Mouse (Mus musculus): ENCODE measurements around the gene Hmcn2.

Hmcn2 gene

GRCm38 (mm10) chr2:31348373-31348772, 34.2 kb downstream of the Hmcn2 start:
- ChIA-PET CTCF (interaction anchor here in 1 of 4 experiments (0.7 kb wide), 1 partner anchor 59 kb away, joined by 4 read pairs; no protein-coding TSS in a partner anchor), POLR2A (interaction anchor here in 1 of 4 experiments (0.6 to 1.2 kb wide), 2 partner anchors 66 to 230 kb away, joined by 3 read pairs; no protein-coding TSS in a partner anchor)

DNA sequence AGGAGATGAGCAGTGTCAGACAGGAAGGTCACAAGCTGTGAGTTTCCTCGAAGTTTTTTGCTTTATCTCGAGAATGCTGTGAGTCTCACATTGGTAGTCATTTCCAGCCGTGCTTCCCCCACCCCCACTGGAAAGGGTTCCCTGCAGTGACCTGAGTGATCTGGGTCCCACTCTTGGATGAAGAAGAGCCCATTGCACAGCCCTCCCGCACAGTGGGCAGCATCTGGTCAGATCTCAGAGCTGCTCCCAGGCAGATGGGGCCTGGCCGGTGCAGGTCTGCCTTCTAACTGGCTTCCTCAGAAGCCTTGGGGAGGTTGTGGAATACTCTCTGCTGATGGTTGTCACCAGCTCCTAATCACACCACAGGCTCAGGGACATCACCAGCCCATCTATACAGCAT, 34.6 kb downstream of the Hmcn2 start:
- ChIA-PET CTCF (interaction anchor here in 2 of 4 experiments (0.6 to 0.7 kb wide), 2 partner anchors 17 to 59 kb away, joined by 3 to 4 read pairs; no protein-coding TSS in a partner anchor), POLR2A (interaction anchor here in 2 of 4 experiments (0.6 to 1.2 kb wide), 2 partner anchors 230 to 580 kb away, joined by 3 read pairs; no protein-coding TSS in a partner anchor)

- CTCF ChIA-PET: interaction anchor here in 3 of 4 experiments (0.5 to 1.6 kb wide), 5 partner anchors 15 to 79 kb away, joined by 3 to 8 read pairs (median 4); no protein-coding TSS in a partner anchor
- POLR2A ChIA-PET: interaction anchor here in 1 of 4 experiments (0.7 kb wide), 1 partner anchor 313 kb away, joined by 3 read pairs; no protein-coding TSS in a partner anchor
Measured at GRCm38 (mm10) chr2:31356771-31357170, 42.6 kb downstream of the Hmcn2 start.

DNA sequence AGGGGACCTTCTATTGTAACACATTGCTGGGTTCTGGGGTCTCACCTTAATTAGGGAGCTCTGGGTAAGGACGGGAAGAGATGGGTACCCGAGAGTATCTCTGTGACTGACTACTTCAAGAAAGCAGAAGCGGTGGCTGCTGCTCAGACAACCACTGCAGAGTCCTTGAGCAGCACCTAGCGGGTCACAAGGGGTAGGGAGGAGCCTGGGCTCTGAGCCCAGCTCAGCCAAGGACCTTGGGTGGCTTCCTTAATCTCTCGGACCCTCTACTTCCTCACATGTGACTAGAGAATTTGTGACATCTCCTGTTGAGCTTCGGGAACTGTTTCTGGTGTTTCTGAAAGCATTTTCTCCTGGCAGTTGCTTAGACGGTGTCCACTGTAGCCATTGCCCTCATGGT, 45.1 kb downstream of the Hmcn2 start:
- CTCF ChIA-PET: interaction anchor here in 2 of 4 experiments (0.6 to 1.4 kb wide), 3 partner anchors 22 to 164 kb away, joined by 3 to 6 read pairs (median 6); no protein-coding TSS in a partner anchor
- POLR2A ChIA-PET: interaction anchor here in 1 of 4 experiments (0.5 to 0.6 kb wide), 2 partner anchors 61 to 218 kb away, joined by 3 to 4 read pairs; partner anchors contain the start of gene Fnbp1

- ChIA-PET CTCF (interaction anchor here in 1 of 4 experiments (0.6 kb wide), 2 partner anchors 24 to 40 kb away, joined by 3 to 8 read pairs; no protein-coding TSS in a partner anchor), POLR2A (no interaction called here)
Measured at GRCm38 (mm10) chr2:31367186-31367585, 53.0 kb downstream of the Hmcn2 start.

DNA sequence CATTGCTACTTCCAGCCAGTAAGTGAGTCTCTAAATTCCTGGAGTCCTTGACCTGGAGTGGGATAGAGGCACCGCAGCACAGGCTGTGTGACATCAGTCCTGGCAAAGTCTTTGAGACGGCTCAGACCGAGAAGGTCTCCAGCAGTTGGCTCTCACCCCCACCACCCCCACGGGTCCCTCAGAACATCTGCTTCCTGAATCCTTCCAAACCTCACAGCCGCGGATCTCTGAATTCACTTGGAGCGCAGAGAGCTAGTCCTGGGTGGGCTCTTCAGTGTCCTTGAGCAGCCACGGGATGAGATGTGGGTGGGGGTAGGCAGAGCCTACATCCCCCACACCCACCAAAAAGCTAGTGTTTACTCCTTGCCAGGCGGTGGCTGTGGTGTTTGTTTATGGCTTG, 57.2 kb downstream of the Hmcn2 start:
- ChIA-PET POLR2A (interaction anchor here in 2 of 4 experiments (1.3 to 1.6 kb wide), 2 partner anchors 11 to 98 kb away, joined by 3 read pairs; partner anchors contain the start of gene Ass1 (in 1 of the 2)), CTCF (interaction anchor here (0.6 to 3.3 kb wide), 6 partner anchors 11 to 180 kb away, joined by 3 to 25 read pairs (median 4); no protein-coding TSS in a partner anchor)

DNA sequence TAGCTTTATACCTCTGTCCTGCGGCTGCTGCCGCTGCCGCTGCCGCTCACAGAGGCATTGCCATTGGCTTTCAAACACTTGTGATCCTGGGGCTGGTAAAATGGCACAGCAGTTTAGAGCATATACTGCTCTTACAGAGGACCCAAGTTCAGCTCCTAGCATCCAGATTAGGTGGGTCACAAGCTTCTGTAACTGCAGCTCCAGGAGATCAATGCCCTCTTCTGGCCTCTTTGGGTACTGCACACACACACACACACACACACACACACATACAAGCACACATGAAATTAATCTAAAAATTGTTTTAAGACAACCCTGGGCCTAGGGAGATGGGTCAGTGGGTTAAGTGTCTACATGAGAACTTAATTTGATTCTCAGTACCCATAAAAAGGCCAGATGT, 58.0 kb downstream of the Hmcn2 start:
- POLR2A ChIA-PET: interaction anchor here in 2 of 4 experiments (0.7 to 1.6 kb wide), 4 partner anchors 11 to 354 kb away, joined by 3 to 4 read pairs (median 3); partner anchors contain the start of gene Ass1 (in 1 of the 2)
- CTCF ChIA-PET: interaction anchor here (0.6 to 3.3 kb wide), 20 partner anchors 9 to 581 kb away, joined by 3 to 25 read pairs (median 3); no protein-coding TSS in a partner anchor

DNA sequence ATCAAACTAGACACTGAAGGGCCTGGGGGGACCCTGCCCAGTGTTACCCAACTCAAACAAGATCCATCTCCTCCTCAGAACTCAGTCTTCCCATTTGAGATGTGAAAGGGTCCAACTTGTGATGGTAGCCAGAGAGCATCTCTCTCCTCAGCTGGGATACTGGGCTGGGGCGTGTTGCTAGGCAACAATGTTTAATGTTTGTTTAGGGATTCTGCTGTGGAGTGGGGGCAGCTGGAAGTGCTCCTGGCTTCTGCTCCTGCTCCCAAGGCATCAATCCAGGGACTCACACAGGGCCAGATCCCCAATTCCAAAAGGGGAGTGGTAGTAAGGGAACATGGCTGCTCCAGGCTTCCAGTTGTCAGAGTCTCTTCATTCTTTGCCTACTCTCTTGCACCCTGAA, 60.2 kb downstream of the Hmcn2 start:
- ChIA-PET POLR2A (no interaction called here), CTCF (interaction anchor here in 1 of 4 experiments (2.5 kb wide), 1 partner anchor 75 kb away, joined by 6 read pairs; no protein-coding TSS in a partner anchor)

- ChIA-PET CTCF (interaction anchor here in 2 of 4 experiments (0.5 to 1.1 kb wide), 2 partner anchors 86 to 211 kb away, joined by 3 to 6 read pairs; no protein-coding TSS in a partner anchor), POLR2A (no interaction called here)
Measured at GRCm38 (mm10) chr2:31376057-31376456, 61.8 kb downstream of the Hmcn2 start.

GRCm38 (mm10) chr2:31377481-31377880, 63.3 kb downstream of the Hmcn2 start:
- CTCF ChIA-PET: interaction anchor here in 1 of 4 experiments (1.1 kb wide), 1 partner anchor 88 kb away, joined by 3 read pairs; no protein-coding TSS in a partner anchor
- POLR2A ChIA-PET: no interaction called here

- POLR2A ChIA-PET: interaction anchor here in 3 of 4 experiments (0.6 to 1.3 kb wide), 4 partner anchors 25 to 141 kb away, joined by 3 to 4 read pairs (median 3); no protein-coding TSS in a partner anchor
- CTCF ChIA-PET: interaction anchor here (0.5 to 3.2 kb wide), 65 partner anchors 8 to 1828 kb away, joined by 3 to 25 read pairs (median 4); no protein-coding TSS in a partner anchor
Measured at GRCm38 (mm10) chr2:31381292-31381846, 67.2 kb downstream of the Hmcn2 start.

DNA sequence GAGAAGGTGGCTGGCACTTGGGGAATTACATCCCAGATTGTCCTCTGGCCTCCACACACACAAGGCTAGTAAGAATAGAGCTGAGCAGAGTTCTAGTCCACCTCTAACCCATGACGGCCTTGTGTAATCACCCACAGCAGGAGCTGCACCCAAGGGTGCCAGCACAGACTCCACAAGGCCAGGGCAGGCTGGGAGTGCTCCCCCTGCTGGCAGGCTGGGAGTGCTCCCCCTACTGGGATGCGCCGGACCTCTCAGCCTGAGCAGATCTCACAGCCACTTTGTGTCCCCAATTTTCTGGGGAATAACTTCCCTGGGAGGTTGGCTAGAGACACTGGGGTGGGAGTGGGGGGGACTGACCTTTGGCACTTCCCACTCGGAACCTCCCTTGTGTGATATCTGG, 68.7 kb downstream of the Hmcn2 start:
- CTCF ChIA-PET: interaction anchor here (0.6 to 3.2 kb wide), 43 partner anchors 11 to 365 kb away, joined by 3 to 25 read pairs (median 4); partner anchors contain the start of gene Ass1 (in 1 of the 4)
- POLR2A ChIA-PET: interaction anchor here in 2 of 4 experiments (0.5 to 1.5 kb wide), 3 partner anchors 11 to 75 kb away, joined by 3 to 5 read pairs (median 4); no protein-coding TSS in a partner anchor

DNA sequence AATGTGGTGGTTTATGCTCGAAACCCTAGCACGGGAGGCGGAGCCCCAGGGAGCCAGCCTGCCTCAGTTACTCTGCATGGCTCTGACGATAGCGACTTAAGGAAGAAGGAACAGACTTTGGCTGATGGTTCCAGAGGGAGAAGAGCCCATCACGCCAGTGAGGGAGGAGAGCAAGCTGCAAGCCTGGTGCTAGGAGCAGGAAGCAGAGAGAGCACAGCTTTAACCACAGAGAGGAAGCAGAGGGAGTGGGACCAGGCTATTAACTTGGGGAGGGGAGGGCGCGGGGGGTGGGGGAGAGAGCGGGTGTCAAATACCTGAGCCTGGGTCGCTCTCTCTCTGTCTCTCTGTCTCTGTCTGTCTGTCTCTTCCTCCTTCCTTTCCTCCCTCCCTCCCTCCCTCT, 102.8 kb downstream of the Hmcn2 start:
- POLR2A ChIA-PET: interaction anchor here in 2 of 4 experiments (0.6 to 6.2 kb wide), 6 partner anchors 9 to 158 kb away, joined by 3 to 44 read pairs (median 7); partner anchors contain the start of gene Ass1 (in 2 of the 2)

GRCm38 (mm10) chr2:31418021-31418420, 103.8 kb downstream of the Hmcn2 start:
- ChIA-PET POLR2A (interaction anchor here in 3 of 4 experiments (0.5 to 6.2 kb wide), 29 partner anchors 9 to 260 kb away, joined by 3 to 44 read pairs (median 4); partner anchors contain the start of gene Ass1 (in 2 of the 3)), CTCF (interaction anchor here (0.5 to 5.3 kb wide), 17 partner anchors 10 to 224 kb away, joined by 3 to 22 read pairs (median 3); no protein-coding TSS in a partner anchor)

More for the DNA sequence above, 102.8 kb downstream of the Hmcn2 start:
- CTCF ChIA-PET: interaction anchor here in 2 of 4 experiments (1.0 to 5.3 kb wide), 3 partner anchors 35 to 60 kb away, joined by 3 to 22 read pairs (median 5); no protein-coding TSS in a partner anchor

- ChIA-PET CTCF (interaction anchor here (0.5 to 5.3 kb wide), 18 partner anchors 17 to 225 kb away, joined by 3 to 22 read pairs (median 3); no protein-coding TSS in a partner anchor), POLR2A (interaction anchor here in 3 of 4 experiments (0.5 to 6.2 kb wide), 30 partner anchors 10 to 260 kb away, joined by 3 to 44 read pairs (median 4); partner anchors contain the start of gene Ass1 (in 2 of the 3))
Measured at GRCm38 (mm10) chr2:31418571-31418970, 104.4 kb downstream of the Hmcn2 start.

- ChIA-PET CTCF (interaction anchor here in 2 of 4 experiments (0.7 to 2.5 kb wide), 8 partner anchors 13 to 530 kb away, joined by 3 to 7 read pairs (median 4); no protein-coding TSS in a partner anchor), POLR2A (interaction anchor here in 2 of 4 experiments (0.5 to 2.8 kb wide), 8 partner anchors 14 to 267 kb away, joined by 3 to 14 read pairs (median 3); partner anchors contain the start of genes Abl1 (in 1 of the 2) and Ass1 (in 1 of the 2))
Measured at GRCm38 (mm10) chr2:31420914-31421313, 106.7 kb downstream of the Hmcn2 start.

DNA sequence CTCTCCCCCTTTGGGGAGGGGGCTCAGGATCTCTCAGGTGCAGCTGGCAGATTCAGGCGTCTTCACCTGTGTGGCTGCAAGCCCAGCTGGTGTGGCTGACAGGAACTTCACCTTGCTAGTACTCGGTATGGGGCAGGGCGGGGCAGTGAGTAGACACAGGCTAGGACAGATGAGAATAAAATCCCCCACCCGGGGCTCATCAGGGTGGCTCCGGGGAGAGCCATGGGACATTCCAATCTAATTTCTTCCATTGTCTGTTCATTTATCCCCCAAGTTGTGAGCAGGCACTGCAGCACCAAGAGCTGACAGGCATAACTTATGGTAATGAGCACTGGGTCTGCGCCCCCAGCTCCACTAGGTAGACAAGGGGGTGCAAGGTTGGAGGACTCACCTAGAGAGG, 108.4 kb downstream of the Hmcn2 start:
- POLR2A ChIA-PET: interaction anchor here in 3 of 4 experiments (0.7 to 2.8 kb wide), 10 partner anchors 11 to 123 kb away, joined by 3 to 14 read pairs (median 3); partner anchors contain the start of gene Ass1 (in 1 of the 3)
- CTCF ChIA-PET: interaction anchor here in 3 of 4 experiments (0.5 to 2.5 kb wide), 7 partner anchors 11 to 265 kb away, joined by 3 to 7 read pairs (median 4); partner anchors contain the start of gene Abl1 (in 1 of the 3)

DNA sequence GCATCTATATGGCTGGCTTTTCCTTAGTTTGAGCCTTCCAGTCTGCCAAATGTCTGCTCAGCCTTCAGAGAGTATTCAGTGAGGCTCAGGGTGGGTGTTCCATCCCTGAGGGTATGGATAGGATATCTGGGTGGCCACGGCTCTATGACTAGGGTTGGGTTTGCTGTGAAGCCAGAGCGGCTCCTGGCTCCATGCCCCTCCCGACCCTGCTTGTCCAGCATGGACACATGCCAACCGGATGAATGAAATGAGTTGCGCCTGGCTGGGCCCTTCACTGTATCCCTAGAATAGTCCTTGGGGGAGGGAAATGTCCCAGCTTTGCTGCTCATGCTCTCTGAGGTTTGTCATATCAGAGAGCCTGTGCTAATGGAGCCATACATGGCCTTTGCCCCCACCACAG, 117.3 kb downstream of the Hmcn2 start:
- ChIA-PET POLR2A (interaction anchor here in 2 of 4 experiments (1.4 to 2.4 kb wide), 2 partner anchors 13 to 22 kb away, joined by 4 to 6 read pairs; no protein-coding TSS in a partner anchor), CTCF (no interaction called here)
